Mouse (Mus musculus) erythroid progenitor cell, adult 5-6 weeks (primary cell): Measurements from ENCODE around the gene Vps37c. TPM values are rescaled to one million over a fixed set of nuclear protein-coding genes. Genes with fewer than 3 reads are reported as not detected.

Experiments used
- ATAC-seq: replicated peaks from 2 replicates; pipeline ENCODE4 v1.8.0; 2016; ENCODE audit warnings: moderate number of reproducible peaks, mild to moderate bottlenecking, moderate TSS enrichment, inconsistent platforms; ENCODE audit not compliant: poor library complexity, low FRiP score, severe bottlenecking
- total RNA-seq, 2 experiments: library from RNA; stranded (forward) in 1 of 2; stranded (reverse) in 1 of 2; fragments of 150-400 nt in 1 of 2; fragments of 186-747, 209-891 nt in 1 of 2; gene quantifications; 2 replicates each; pipeline versions ENCODE4 v1.2.3 to v1.2.4; 2015 to 2017; ENCODE audit warnings: low replicate concordance in 2 of 2

The Vps37c gene
- total RNA-seq (2015; ENCODE audit: low replicate concordance), result 10.8 and 26.0 TPM in 2 replicates
- 3.3 and 6.0 TPM in 2 replicates for total RNA-seq (2017; ENCODE audit: low replicate concordance)

DNA sequence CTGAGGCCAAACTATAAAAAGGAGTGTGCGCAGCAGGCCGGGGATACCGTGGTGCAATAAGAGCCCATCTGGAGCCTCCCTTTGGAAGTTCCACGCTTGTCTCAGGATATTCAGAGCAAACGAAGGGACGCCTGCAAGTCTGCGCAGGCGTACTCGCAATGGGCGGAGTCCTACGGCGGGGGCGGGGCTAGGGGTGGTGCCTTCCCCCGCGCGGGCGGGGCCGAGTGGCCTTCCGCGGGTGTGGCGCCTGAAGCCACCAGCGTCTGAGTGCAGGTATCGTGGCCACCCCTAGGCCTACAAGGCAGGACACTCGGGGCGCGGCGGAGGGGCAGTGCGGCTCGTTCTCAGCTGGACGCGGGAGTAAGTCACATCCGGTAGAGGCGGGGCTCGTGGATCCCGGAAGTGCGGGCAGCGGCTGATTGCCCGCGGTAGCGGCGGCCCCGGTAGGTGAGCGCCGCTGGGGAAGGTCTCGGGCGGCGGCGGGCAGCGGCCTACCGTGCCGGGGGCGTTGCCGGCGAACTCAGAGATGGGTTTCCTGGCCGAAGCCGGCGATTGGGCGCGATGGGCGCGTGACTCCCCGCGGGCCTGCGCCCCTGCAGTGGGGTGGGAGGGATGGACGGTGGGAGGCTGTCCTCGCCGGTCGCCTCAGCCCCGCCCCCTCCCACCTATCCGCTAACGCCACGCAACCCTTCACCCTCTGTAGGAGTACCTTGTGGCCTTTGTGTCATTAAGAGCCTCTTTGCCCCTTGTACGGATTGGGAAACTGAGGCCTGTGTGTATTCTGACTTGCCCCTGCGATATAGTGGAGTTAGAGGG lies at the start of gene Vps37c:
TSS of gene Vps37c (plus strand) at position 199 of the 816 bp plus-strand sequence.
- peak; percentile 94 for ATAC-seq

GRCm38 (mm10) chr19:10640080-10640479 lies 48.5 kb upstream of the Vps37c start:
- ATAC-seq, result peak; percentile 61; the same call in 1 of the 2 replicates

DNA sequence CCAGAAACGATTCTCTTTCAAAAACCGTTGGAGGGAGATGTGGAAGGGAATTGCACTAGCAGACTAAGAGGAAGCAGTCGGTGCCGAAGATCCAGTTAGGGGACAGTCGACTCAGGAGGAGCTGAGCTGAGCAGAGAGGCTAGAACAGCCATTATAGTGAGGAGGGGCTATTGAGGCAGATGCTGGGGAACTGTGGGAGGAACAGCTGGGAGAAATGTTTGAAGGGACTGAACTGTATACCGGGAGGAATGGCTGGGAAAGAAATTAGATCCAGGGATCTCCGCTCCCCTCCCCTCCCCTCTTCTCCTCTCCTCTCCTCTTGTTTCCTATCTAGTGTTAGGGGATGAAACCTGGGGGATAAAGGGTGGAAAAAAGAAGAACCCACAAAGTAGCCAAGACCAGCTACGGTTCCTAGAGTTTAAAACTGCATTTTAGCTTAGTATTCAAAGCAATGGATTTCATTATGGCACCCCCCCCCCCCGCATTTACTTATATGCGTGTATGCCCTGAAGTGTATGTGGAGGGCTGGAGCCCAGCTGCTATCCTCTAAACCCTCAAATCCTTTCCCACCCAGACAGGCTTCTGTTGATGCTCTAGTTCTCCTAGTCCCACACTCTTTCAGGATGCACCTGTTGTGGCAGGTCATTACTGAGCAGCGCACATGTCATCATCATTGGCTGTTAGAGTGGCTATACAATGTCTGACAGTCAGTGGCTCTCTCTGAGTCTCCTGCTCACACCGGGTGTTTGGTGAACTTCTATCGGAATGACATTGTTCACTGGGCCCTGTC lies 47.8 kb upstream of the Vps37c start:
- no peak for ATAC-seq

DNA sequence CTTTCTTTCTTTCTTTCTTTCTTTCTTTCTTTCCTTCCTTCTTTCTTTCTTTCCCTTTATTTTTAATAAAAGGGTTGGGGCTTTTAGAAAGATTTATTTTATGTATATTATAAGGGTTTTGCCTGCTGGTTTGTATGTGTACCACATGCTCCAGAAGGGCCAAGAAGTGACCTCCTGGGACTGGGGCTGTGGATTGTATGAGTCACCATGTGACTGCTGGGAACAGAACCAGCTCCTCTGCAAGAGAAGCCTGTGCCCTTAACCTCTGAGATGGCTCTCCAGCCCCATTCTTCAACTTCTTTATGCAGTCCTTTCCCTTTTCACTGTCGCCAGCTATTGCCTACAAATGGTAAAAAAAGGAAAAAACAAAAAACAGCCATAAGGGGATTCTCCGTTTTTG lies 42.9 kb upstream of the Vps37c start:
- no peak for ATAC-seq

DNA sequence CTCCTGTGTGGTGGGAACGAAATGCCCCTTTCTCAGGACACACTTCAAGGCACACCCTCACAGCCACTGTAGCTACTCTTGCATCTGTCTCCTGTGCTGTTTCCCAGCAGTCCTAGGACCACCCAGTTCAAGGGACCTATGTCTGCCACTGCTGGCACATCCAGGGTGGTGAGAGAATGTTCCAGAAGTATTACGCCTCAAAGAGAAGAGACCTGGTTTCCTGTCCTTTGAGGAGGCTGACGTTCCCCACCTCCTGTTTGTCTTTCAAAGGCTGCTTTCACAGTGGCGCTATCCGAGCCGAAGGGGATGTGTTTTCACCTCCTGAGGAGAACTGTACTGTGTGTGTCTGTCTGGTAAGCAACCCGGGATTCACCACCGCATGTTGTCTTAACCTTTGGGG lies 40.4 kb upstream of the Vps37c start:
- ATAC-seq, result 0 out of 2 replicates have a peak, but pooled peaks have one; percentile 21

GRCm38 (mm10) chr19:10656058-10656457 lies 32.5 kb upstream of the Vps37c start:
- ATAC-seq, result no peak

DNA sequence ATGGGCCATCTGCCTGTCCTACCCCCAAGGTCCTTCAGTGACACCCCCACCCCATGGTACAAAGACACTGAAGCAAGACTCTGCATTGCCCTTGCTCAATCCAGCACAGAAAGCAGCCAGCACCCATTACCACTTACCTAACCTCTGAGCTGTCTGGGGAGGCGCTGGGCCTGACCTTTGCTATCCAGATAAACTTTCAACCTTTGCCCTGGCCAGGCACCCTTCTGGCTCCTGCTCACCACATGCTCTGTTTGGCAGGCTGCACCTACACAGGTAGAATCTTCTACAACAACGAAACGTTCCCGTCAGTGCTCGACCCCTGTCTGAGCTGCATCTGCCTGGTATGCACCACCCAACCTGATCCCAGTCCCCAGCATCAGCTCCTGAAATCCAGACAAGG lies 30.8 kb upstream of the Vps37c start:
- no peak for ATAC-seq

DNA sequence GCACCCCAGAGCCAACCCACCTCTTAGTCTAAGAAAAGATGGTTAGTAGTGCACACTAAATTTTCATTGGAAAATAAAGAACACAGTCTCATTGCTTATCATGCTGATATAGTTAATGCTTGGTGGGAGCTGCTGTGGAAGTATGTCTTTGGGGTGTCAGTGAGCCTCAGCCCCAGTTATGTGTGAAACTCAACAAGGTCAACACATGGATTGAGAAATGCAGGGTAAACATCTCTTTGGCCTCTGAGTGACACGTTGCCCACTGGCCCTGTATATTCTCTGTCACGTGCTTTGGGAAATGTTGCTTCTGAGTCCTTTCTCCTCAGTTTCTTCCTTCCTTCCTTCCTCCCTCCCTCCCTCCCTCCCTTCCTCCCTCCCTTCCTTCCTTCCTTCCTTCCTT lies 30.1 kb upstream of the Vps37c start:
- no peak for ATAC-seq

DNA sequence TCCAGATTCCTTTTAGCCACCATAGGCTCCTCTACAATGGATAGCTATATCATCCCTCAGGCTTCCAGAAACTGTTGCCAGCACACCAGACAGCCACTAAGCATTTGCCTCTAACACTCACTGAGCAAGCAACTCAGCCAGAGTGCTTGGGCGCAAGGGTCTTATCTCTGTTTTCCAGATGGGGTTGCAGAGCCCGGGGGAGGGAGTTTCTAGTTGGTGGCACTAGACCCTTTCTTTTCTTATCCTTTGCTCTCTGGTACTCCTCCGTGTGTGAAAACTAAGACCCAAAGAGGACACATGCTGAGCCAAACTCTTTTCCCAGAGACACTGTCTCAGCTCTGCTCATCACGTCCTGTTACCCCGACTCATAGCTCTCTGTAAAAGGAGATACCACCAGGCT lies 27.2 kb upstream of the Vps37c start:
- peak; percentile 91 for ATAC-seq

DNA sequence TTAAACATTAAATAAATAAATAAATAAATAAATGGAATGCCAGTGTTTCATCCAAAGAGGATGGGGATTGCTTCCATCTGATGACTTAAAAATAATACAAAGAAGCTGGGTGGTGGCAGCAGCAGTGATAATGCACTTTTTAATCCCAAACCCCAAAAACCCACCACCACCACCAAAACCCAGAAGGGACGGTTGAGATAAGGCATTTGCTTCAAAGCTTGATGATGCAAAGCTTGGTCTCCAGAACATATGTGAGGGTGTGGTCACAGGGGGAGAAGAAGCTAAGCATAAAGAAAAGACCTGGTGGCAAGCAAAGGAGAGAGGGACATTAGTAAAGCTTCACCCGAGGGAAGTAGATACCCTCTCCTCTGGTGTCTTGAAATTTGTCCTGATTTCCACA lies 26.6 kb upstream of the Vps37c start:
- ATAC-seq, result peak; percentile 70

DNA sequence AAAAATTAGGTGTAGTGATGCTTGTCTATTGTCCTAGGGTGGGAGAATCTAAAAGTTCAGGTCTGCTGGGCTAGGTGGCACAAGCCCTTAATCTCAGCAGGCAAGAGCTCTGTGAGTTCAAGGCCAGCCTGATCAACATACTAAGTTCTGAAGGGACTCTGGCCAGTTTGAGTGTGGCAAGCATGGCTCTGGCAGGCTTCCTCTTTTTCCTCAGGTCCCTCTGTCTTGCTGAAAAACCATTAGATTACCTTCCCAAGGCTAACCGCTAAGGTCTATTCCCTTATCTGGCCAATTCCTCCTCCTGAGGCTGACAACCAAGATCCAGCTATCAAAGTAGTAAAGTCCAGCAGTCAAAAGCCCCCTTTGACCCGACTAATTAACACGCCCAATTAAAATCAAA lies 25.9 kb upstream of the Vps37c start:
- ATAC-seq, result no peak

- no peak for ATAC-seq
Observed at GRCm38 (mm10) chr19:10665093-10665492, 23.4 kb upstream of the Vps37c start.

- peak; percentile 60 for ATAC-seq
Observed at GRCm38 (mm10) chr19:10665499-10665898, 23.0 kb upstream of the Vps37c start.

- no peak for ATAC-seq
Observed at GRCm38 (mm10) chr19:10671319-10671718, 17.2 kb upstream of the Vps37c start.

- ATAC-seq, result no peak
Observed at GRCm38 (mm10) chr19:10671854-10672417, 16.6 kb upstream of the Vps37c start.

GRCm38 (mm10) chr19:10673275-10673674 lies 15.3 kb upstream of the Vps37c start:
- no peak for ATAC-seq

GRCm38 (mm10) chr19:10676656-10677055 lies 11.9 kb upstream of the Vps37c start:
- ATAC-seq, result no peak

GRCm38 (mm10) chr19:10677915-10678771 lies 10.4 kb upstream of the Vps37c start, which contains the start of gene Pga5:
Gene Pga5, minus strand, starts transcription at chr19:10678071.
- peak; percentile 88 for ATAC-seq

DNA sequence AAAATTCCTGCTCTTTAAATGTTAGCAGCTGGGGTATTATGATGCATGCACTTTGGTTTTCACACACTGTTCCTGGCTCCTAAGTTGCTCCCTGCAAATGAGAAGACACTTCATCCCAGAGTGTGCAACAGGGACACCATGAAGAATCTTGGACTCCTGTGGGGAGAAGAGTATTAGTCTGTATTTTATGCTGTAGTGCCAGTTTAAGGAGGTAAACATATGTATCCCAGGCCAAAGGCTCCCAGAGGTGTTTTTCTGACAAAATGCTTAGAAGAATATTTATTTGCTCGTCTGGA lies 9.8 kb upstream of the Vps37c start:
- no peak for ATAC-seq

DNA sequence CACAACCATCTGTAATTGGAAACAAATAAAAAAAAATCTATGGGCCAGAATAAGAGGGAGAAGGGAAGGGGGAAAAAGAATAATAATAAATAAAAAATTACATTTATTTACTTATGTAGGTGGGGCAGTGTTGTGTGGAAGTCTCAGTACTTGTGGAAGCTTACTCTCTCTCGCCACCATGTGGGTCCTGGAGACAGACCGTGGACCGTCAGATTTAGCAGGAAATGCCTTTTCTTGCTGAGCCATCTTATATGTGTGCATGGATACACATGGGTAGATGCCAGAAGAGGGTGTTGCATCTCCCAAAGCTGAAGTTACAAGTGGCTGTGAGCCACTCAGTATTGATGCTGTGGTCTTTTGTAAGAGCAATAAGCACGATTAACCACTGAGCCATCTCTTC lies 7.0 kb upstream of the Vps37c start:
- ATAC-seq, result no peak
